Mouse (Mus musculus) layer of hippocampus, postnatal 14 days (tissue): ENCODE results near the gene Foxp3. TPM values are rescaled to one million over a fixed set of nuclear protein-coding genes. Genes with fewer than 3 reads are reported as not detected.
A peak's percentile ranks its signal among the peaks of the same experiment; 100 is the strongest.

Experiments
- DNase-seq, 2 experiments: peaks; one replicate each; pipeline ENCODE4 v3.0.0; 2021 to 2022; ENCODE audit warnings: low spot score in 2 of 2, mixed read lengths in 1 of 2
- long read RNA-seq, 2 experiments: library from polyadenylated mRNA; stranded (forward); transcript quantifications; one replicate each; pipeline ENCODE4 v2.0.0; 2021
- total RNA-seq, 2 experiments: library from RNA; stranded (reverse); gene quantifications; 2 replicates each; pipeline ENCODE4 v1.2.3; 2021

Gene Foxp3
- under 1 TPM in 1 of 2 experiments, not detected in 1; 0.24 TPM for total RNA-seq
- long read RNA-seq, experiment 1 = 0 reads
- long read RNA-seq, experiment 2 = 0 reads

DNA sequence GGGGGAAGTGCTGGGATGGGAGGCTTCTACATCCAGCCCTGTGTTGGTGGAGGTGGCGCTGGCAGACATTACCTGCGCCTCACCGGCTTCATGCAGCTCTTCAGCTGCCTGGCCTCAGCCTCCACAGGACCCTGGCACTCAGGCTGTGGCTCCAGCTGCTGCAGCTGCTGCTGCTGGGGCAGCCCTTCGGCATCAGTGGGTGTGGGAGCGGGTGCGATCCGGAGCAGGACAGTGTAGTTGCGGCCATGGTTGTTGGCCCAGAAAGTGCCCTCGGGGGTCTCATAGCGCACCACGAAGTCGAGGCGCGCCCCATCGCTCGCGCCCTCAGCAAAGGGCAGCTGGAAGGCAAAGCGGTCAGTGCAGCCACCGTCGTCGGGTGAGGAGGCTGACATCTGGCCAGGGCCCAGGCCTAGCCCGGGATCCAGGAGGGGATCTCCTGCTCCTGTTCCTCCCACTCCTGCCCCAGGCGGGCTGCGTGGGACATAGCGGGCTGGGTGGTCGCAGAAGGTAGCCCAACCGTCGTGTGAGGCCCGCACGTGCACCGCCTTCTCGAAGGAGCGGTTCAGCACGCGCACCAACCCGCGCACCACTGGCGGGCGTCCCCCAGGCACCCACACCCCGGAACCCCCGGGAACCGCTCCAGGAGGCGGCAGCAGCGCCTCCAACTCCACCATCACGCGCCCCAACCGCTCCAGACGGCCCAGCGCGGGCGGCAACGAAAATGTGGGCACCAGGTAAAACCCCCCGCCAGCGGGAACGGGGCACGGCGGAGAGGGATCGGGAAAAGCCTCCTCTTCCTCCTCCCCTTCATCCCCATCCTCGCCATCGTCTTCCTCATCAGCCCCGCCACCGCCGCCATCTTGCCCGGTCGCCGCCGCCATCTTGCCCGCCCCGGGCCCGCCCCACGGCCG is at the start of gene Foxp3:
Gene Foxp3, plus strand, starts transcription at position 469 of the 911 bp plus-strand sequence.
- DNase-seq = peak; percentile 9 to 15

DNA sequence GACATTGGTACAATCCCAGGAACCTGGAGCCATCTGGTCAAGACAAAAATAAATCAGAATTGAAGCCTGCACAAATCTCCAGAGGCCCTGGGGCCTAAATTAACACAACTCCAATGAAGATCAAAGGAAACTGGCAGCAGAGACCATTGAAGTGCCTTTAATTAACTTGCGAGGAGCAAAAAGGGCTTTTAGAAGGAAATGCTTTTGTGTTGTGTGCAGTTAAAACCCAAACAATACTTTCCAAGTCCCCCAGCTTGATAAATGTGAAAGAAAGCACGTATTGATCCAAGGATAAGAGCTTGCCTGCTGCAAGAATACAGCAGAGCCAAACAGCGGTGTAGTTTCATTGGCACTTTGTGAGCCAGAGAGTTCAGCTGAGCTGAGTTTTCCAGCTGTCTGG is 48.5 kb upstream of the Foxp3 start:
- no peak for DNase-seq

DNA sequence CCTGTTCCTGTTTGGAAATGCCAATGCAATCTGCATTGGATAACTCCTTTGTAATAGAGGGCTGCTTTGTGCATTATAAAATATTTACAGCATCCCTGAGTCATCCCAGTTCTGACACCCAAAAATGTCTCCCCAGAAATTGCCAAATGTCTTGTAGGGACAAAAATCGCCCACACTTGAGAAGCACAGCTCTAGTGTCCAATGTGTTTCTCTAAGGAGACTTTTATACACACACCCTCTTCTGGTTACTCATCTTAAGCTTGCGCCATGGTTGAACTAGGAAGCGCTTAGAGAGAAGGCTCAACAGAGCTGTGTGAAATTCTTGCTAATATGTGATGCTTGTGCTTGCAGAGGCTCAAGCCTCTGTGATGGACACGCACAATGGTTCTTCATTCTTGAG is 20.0 kb upstream of the Foxp3 start:
- no peak for DNase-seq

DNA sequence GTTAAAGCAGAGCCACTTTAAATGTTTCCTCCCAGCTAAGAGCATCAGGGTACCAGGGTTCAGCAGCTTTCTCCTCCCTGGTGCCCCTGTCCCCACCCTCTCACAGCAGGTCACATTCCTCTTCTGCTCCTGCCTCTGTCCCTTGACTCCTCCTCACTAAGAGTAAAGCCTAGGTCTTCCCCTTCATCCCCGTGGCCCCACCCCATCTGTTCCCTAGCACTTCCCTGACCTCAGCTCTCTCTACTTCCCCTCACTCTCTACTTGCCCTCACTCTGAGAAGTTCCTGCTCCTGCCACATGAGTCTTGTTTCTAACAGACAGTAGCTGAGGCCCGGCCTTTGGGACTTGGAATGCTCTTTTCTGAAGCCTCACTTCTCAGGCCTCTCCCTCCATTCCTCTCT is 10.4 kb upstream of the Foxp3 start:
- no peak for DNase-seq

DNA sequence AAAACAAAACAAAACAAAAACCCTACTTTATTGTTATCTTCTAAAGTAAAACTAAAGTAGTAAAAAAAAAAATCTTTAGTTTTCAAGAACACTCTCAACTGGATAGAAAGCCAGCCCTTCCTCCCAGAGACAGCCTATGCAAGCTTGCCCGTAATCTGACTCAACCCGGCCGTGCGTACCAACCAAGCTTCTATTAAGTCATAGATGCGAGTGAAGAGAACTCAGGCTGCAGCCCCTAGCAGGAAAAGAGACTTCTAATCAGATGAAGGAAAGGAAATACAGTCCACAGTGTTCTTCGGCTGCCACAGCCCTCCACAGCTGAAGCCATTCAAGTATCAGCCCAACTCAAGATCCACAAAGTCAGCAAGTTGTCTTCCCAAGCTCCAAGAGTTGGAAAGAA is 7.1 kb upstream of the Foxp3 start:
- no peak for DNase-seq

DNA sequence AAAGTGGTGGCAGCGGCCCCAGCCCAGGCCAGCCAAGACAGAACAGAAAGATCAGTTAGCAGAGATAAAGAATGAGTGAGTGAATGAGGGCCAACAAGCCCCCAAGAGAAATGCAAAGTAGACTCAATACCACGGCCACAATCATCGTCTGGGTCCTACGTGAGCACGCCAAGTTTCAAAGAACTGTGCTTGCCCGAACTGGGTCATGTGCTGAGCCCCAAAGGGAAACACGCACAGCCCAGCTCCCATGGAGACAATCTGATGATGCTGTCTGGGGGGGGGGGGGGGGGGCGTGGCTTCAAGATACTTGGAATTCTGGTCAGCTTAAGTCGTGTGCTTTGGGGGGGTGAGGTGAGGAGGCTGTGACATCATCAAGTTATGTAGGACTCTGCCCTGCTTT is 6.0 kb upstream of the Foxp3 start:
- DNase-seq = no peak

DNA sequence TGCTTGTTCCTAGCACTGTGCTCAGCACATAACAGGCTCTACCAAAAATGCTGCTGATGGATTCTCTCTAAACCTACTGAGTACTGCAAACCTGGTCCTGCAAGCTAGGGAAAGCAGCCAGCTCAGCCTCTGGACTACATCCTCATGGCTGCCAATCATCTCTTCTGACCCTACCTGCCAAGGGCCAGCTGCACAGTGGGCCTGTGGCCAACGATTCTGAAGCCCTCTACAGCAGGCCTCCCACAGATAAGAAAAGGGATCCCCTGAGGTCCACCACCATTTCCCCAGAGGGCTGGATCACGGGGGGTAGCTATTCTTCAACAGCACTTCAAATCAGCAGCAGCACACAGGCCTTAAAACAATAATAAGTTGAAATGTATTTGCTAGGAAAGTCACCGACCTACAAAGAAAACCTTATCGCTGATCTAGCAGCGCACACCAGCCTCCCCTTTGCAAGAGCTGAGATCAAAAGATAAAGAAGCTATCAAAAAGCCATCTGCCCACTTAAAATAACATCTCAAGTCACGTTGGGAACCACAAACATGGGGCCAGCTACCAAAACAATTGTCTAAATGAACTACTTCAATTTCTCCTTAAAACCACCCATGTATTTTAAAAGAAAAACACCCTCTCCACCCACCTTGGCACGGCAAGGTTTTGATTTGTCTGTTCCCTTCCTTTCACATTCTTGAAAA is 2.8 kb upstream of the Foxp3 start:
- no peak for DNase-seq

DNA sequence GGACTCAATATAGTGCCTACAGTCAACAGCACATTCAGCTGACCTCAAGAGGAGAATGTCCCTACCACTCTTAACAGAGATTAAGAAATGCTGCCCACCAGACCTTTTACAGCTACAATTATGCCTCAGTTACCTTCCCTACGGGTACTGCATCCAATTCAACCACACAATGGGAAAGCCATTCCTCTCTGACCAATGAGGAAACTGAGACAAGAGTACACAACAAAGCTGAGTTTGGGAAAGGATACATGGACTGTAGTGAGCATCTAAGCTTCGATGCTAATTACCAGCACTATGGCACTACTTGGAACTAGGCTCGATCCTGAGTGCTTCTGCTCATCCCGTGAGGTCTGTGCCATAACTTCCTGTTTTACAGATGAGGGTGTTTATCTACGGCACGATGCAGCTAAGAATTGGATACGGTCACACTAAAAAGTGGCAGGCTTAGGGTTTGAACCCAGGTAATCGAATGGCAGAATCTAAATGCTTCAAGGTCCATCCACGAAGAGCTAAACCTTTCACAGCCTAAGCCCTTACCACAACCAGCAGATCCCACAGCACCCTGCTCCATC is 1.8 kb upstream of the Foxp3 start:
- DNase-seq = no peak

DNA sequence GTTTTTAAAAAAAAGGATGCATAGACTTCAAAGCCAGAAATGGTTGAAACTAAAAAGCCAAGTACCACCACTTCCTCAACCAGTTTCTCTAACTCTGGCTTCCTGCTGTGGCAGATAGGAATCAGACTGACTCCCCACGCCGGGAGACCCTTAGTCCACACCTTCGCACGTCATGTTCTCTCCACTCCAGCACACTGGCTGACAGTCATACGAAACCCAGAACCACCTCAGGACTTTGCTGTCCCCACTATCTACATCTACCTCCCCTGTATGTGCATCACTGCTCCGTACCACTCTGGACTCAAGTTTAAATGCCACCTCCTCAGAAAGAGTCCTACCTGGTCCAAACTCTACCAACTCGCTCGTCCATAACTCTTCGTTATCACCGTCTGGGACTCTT is 978 bp upstream of the Foxp3 start:
- no peak for DNase-seq

DNA sequence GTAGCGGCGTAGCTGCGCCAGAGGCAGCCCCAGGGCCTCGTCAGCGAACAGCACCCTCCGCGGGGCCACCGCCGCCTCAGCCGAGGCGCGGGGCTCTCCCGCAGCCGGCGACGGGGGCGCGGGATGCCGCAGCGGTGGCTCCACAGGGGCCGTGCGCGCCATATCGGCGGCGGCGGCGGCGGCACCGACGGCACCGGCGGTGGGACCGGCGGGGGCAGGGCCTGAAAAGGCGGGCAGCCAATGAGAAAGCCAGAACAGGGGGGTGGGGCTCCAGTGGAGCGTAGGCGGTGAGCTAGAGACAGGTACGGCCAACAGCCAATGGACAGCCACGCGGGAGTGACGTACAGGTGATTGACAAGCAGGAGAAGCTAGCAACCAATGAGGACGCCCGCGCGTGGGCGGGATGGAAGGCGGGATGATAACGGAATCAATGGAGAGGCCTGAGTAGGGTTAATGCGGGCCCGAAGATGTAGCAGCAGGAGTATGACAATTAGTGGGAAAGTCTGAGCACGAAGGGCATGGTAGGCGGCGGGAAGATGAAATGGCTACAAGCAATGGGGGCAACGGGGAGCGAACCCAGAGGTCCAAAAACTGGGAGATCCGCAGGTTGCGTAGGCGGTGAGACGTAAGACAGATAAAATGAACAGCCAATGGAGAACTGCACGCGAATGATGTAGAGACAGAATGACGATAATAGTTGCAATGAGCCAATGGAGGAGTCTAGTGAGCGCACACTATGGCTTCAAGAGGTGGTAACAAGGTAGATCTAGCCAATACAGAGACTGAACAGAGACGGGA is 842 bp downstream of the Foxp3 start, which contains the start of gene Ppp1r3f:
Gene Ppp1r3f, minus strand, starts transcription at position 197 of the 798 bp plus-strand sequence.
- DNase-seq = peak; percentile 91 to 98

DNA sequence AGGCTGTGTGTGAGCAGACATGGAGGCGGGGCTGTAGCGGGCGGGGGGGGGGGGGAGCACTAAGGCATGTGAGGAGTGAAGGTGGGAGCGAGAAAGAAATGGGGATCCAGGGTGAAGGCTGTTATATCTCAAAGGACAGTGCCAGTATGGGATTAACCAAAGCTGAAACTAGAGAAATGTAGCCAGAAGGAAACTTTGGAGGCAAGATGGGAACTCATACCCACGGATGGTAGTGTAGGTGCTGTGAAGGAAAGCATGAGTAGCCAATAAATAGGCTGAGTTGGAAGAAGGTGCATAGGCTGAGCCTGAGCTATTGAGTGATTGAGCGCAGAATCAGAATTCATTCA is 1.4 kb downstream of the Foxp3 start:
- no peak for DNase-seq

DNA sequence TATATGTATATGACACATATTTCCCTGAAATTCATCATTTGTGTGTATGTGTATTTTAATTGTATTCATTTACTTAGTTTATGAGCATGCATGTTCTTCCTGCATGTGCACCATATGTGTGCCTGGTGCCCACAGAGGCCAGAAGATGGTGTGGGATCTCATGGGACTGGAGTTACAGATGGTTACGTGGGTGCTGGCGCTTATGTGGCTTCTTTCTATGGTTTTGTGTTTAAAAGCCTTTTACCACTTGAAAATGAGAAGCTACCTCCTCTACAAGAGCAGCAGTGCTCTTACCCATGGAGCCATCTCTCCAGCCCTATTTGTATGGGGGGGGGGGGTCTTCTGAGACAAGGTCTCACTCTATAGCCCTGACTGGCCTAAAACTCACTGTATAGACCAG is 7.7 kb downstream of the Foxp3 start:
- peak in 1 of 2 experiments; percentile 24 for DNase-seq

DNA sequence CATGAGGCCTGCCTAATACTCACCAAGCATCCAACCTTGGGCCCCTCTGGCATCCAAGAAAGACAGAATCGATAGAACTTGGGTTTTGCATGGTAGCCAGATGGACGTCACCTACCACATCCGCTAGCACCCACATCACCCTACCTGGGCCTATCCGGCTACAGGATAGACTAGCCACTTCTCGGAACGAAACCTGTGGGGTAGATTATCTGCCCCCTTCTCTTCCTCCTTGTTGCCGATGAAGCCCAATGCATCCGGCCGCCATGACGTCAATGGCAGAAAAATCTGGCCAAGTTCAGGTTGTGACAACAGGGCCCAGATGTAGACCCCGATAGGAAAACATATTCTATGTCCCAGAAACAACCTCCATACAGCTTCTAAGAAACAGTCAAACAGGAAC is 10.4 kb downstream of the Foxp3 start:
- no peak for DNase-seq

DNA sequence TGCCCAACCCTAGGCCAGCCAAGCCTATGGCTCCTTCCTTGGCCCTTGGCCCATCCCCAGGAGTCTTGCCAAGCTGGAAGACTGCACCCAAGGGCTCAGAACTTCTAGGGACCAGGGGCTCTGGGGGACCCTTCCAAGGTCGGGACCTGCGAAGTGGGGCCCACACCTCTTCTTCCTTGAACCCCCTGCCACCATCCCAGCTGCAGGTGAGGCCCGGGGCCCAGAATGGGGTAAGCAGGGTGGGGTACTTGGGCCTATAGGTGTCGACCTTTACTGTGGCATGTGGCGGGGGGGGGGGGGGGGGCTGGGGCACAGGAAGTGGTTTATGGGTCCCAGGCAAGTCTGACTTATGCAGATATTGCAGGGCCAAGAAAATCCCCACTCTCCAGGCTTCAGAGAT is 12.9 kb downstream of the Foxp3 start:
- no peak for DNase-seq

DNA sequence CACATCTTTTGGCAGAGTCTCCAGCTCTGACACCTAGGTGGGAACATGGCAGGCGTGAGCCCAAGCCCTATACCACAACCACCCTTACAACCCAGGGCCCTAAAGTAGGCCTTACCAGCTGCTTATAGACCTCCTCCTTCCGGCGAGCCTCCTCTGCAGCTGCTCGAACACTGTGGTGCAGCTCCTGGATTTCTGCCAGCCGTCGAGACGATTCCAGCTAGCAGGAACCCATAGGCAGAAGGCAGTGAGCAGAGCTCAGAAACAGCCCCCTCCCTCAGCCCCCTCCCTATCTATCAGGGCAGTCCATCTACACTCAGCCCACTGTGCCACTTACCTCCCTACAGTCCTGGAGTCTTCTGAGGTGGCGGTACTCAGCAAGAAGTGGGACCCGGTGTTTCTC is 21.9 kb downstream of the Foxp3 start:
- no peak for DNase-seq

DNA sequence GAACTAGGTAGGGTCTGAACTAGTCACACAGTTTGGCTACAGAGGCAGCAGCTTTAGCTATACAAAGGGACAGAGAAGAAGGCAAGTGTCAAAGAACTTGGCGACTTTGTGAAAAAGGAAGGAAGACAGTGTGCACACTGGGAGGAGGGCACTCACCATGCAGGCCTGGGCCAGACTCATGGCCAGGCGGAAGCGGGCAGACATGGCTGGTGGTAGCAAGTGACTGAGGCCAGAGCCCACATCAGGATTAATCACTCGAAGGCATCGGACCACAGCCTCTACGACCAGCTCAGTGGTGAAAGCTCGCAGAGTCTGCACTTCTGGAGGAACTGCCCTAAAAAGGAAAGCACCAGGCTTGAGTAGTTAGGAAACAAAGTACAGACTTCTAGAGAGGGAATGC is 30.6 kb downstream of the Foxp3 start:
- DNase-seq = no peak

DNA sequence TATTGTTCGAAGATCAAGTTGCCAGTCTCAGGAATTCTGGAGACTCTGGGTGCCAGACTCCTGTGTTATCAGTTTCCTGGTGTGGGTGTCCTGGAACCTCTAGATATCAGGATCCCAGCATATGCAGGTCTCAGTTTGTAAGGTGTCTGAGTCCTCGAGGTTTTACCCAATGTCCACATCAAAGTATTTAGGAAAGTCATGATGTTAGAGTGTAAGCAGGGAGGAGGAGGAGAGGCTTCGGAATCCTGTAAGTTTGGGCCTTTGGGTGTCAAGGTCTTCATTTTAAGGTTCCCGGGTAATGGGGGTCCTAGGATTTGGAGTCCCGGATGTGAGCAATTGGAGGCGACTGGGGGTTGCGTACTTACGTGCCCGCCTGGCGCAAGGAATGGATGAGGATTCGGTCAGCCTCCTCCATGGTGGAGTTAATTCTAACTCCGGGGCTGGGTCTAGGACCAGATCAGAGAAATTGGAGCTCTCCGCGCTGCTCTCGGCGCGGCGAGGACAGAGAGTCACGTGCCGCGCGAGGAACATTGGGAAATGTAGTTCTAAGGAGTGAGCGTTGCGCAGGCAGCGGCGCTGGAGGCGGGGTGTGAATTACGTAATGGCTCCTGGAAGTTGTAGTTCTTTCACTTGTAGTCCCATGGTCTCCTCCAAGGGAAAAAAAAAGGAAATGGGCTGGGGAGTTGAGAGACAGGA is 31.6 kb downstream of the Foxp3 start, which contains the start of gene Ccdc22:
Gene Ccdc22, minus strand, starts transcription at position 639 of the 696 bp plus-strand sequence.
- DNase-seq = peak; percentile 73 to 79

DNA sequence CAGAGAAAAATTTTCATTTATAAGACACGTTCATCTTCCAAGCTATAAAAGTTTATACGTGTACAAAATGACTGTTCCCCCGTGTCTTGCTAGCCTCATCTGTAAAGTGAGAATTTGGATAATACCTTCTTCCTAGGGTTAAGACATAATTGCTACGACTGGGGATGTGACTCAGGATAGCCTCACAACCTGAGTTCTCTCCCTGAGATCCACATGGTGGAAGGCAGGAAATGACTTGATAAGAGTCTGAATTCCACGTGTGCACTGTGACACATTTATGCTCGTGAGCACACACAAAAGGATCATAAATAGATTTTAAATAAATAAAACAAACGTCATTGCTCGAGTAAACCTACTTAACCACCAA is 32.1 kb downstream of the Foxp3 start:
- no peak for DNase-seq

DNA sequence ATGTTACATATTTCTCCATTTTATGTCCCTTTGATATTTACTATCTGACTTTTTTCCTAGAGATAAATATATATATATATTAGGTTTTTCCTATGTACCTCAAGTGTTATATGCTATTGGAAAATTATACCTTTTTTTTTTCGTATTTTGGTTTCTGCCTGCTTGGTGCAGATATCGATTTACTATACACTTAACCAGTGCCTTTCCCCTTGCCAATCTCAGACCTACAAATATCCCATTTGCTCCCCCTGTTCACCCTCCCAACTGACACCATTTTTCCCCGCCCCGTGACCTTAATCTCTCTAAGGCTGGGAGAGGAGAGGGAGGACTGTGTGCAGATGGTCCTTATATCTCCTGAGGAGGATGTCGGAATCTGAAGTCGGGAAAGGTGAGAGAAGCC is 33.3 kb downstream of the Foxp3 start, which contains the start of gene Cacna1f:
Gene Cacna1f, plus strand, starts transcription at position 301 of the 400 bp plus-strand sequence.
- no peak for DNase-seq

DNA sequence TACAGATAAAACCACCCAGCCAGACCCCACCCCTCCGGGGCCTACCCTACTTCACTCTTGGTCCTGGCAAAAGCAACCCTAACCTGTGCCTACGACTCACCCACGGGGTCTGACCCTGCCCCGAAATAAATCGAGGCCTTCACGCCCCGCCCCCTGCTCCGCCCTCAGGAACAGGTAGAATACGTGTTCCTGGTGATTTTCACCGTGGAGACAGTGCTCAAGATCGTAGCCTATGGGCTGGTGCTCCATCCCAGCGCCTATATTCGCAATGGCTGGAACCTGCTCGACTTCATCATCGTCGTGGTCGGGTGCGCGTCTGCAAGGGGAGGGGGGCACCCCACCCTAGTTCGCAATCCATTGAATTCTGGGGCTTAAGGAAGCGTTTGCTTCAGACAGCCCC is 36.6 kb downstream of the Foxp3 start:
- peak; percentile 6 to 10 for DNase-seq
